ENCODE assay signal across 20 mouse cellular contexts in the genomic region with DNA sequence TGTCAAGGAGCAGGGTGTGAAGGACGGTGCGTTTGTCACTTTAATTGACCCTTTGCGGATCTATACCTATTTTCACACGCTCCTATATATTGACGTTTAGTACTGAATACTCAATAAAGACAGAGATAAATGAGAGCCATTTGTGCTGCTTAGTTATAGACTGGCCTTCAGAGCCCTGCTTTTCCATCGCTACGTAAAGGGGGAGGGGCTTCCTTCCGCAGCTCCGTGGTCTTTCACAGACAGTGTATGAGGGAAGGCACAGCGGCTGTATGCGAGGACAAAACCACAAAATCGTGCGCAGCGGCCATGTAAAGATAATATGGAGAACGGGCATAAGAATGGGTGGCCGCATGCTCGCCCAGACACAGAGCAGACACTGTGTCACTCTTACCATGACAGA. TPM values are rescaled to one million over a fixed set of nuclear protein-coding genes. Genes with fewer than 3 reads are reported as not detected.
A peak's percentile ranks its signal among the peaks of the same experiment; 100 is the strongest.
DNase-seq lines count a peak whose midpoint lies in the region; ATAC-seq and TF ChIP-seq lines count a peak whose summit lies in the region.
"Had no signal": no experiment of that assay in that cellular context is flagged by ENCODE, and none has a peak within 500 bp of the region (broad histone marks: within the 10 kb centered on the region; RNA-seq: fewer than 3 reads in every experiment).

No protein-coding gene starts in this region.

- no peaks in the 10 kb centered on the region; the same call in 1 of the 2 replicates for H3K4me1 ChIP-seq in hindbrain, embryonic 12.5 days
- no peaks in the 10 kb centered on the region for H3K4me1 ChIP-seq in hindbrain, postnatal 0 days (ENCODE audit: insufficient read depth, low read length)
- no peaks in the 10 kb centered on the region for H3K4me1 ChIP-seq in hindbrain, embryonic 14.5 days (replicated peaks; ENCODE audit: control insufficient read depth, insufficient read depth, low read length)
- H3K4me1 ChIP-seq in hindbrain, embryonic 11.5 days (replicated peaks; ENCODE audit: control insufficient read depth, insufficient read depth, low read length) = no peaks in the 10 kb centered on the region
- H3K4me1 ChIP-seq in hindbrain, embryonic 15.5 days (replicated peaks) = peaks cover 5% of the 10 kb centered on the region; the same call in 1 of the 2 replicates
- peaks cover 5% of the 10 kb centered on the region; the same call in 1 of the 2 replicates for H3K4me1 ChIP-seq in kidney, embryonic 16.5 days (ENCODE audit: insufficient read depth, low read length)
- H3K4me1 ChIP-seq: forebrain, embryonic 12.5 days had no signal

- no peaks in the 10 kb centered on the region for H3K36me3 ChIP-seq in hindbrain, embryonic 12.5 days
- no peaks in the 10 kb centered on the region for H3K36me3 ChIP-seq in hindbrain, postnatal 0 days (ENCODE audit: insufficient read depth, low read length)
- no peaks in the 10 kb centered on the region for H3K36me3 ChIP-seq in hindbrain, embryonic 14.5 days (replicated peaks; ENCODE audit: control insufficient read depth, insufficient read depth)
- no peaks in the 10 kb centered on the region for H3K36me3 ChIP-seq in hindbrain, embryonic 11.5 days (ENCODE audit: control insufficient read depth, insufficient read depth, low read length)
- no peaks in the 10 kb centered on the region for H3K36me3 ChIP-seq in hindbrain, embryonic 15.5 days
- H3K36me3 ChIP-seq in kidney, embryonic 16.5 days (ENCODE audit: insufficient read depth, low read length) = no peaks in the 10 kb centered on the region
- H3K36me3 ChIP-seq: embryonic facial prominence, embryonic 10.5 days; embryonic facial prominence, embryonic 12.5 days; forebrain, embryonic 12.5 days had no signal

- no peak for TF ChIP-seq CTCF in hindbrain, postnatal 0 days (IDR thresholded peaks at IDR 0.05; ENCODE audit: low read depth)

- no peaks in the 10 kb centered on the region for H3K27me3 ChIP-seq in hindbrain, embryonic 12.5 days
- H3K27me3 ChIP-seq in hindbrain, postnatal 0 days (ENCODE audit: insufficient read depth, low read length) = no peaks in the 10 kb centered on the region
- H3K27me3 ChIP-seq in hindbrain, embryonic 14.5 days (ENCODE audit: control insufficient read depth, insufficient read depth, low read length) = no peaks in the 10 kb centered on the region
- no peaks in the 10 kb centered on the region for H3K27me3 ChIP-seq in hindbrain, embryonic 11.5 days (ENCODE audit: control insufficient read depth, insufficient read depth, low read length)
- H3K27me3 ChIP-seq in hindbrain, embryonic 15.5 days = no peaks in the 10 kb centered on the region
- H3K27me3 ChIP-seq in kidney, embryonic 16.5 days (ENCODE audit: insufficient read depth, low read length) = no peaks in the 10 kb centered on the region
- H3K27me3 ChIP-seq: embryonic facial prominence, embryonic 12.5 days; forebrain, embryonic 12.5 days had no signal

- H3K9me3 ChIP-seq in hindbrain, embryonic 12.5 days (replicated peaks) = no peaks in the 10 kb centered on the region; the same call in 1 of the 2 replicates
- H3K9me3 ChIP-seq in hindbrain, postnatal 0 days (ENCODE audit: low read length) = no peaks in the 10 kb centered on the region
- no peaks in the 10 kb centered on the region for H3K9me3 ChIP-seq in hindbrain, embryonic 14.5 days (ENCODE audit: control insufficient read depth, low read length)
- H3K9me3 ChIP-seq in hindbrain, embryonic 11.5 days (ENCODE audit: control insufficient read depth, low read length) = no peaks in the 10 kb centered on the region
- H3K9me3 ChIP-seq in hindbrain, embryonic 15.5 days = no peaks in the 10 kb centered on the region
- peaks cover 2% of the 10 kb centered on the region; the same call in 1 of the 2 replicates for H3K9me3 ChIP-seq in kidney, embryonic 16.5 days (ENCODE audit: low read length)
- H3K9me3 ChIP-seq: embryonic facial prominence, embryonic 10.5 days; embryonic facial prominence, embryonic 12.5 days; forebrain, embryonic 12.5 days had no signal

- no peak overlapping the region for H3K4me3 ChIP-seq in hindbrain, embryonic 12.5 days
- H3K4me3 ChIP-seq in hindbrain, postnatal 0 days (ENCODE audit: low read length) = no peak overlapping the region
- H3K4me3 ChIP-seq in hindbrain, embryonic 14.5 days (replicated peaks; ENCODE audit: low read length) = no peak overlapping the region
- H3K4me3 ChIP-seq in hindbrain, embryonic 11.5 days (ENCODE audit: low read depth, low read length) = no peak overlapping the region
- H3K4me3 ChIP-seq in hindbrain, embryonic 15.5 days = no peak overlapping the region
- no peak overlapping the region for H3K4me3 ChIP-seq in kidney, embryonic 16.5 days (ENCODE audit: low read length)
- H3K4me3 ChIP-seq: embryonic facial prominence, embryonic 10.5 days; embryonic facial prominence, embryonic 12.5 days; forebrain, embryonic 12.5 days had no signal

- peak; percentile 64 for ATAC-seq in hindbrain, embryonic 12.5 days (ENCODE audit: low FRiP score)
- no peak for ATAC-seq in hindbrain, postnatal 0 days
- no peak for ATAC-seq in hindbrain, embryonic 14.5 days (ENCODE audit: low FRiP score)
- no peak for ATAC-seq in hindbrain, embryonic 11.5 days (ENCODE audit: low FRiP score)
- ATAC-seq in hindbrain, embryonic 15.5 days (ENCODE audit: low FRiP score, low read depth) = peak; percentile 69
- no peak for ATAC-seq in kidney, embryonic 16.5 days (ENCODE audit: low FRiP score, low TSS enrichment)
- ATAC-seq: forebrain, embryonic 14.5 days; forebrain, embryonic 16.5 days had no signal

- DNase-seq in hindbrain, postnatal 0 days (ENCODE audit: low spot score) = no peak
- peak; percentile 39 for DNase-seq in hindbrain, embryonic 14.5 days (ENCODE audit: low spot score)
- DNase-seq in hindbrain, embryonic 11.5 days (ENCODE audit: low spot score) = no peak
- DNase-seq in adrenal gland, postnatal 25 days = no peak
- DNase-seq: adrenal gland, adult 2 months; adrenal gland, postnatal 10 days; adrenal gland, postnatal 36 days; cerebellum, adult 11-12 months; cerebellum, adult 2 months; cerebellum, adult 9-10 months; cerebellum, postnatal 25 days had no signal

- WGBS in hindbrain, embryonic 12.5 days = 69% methylated on average over 17 of the region's 17 CpGs
- WGBS in hindbrain, postnatal 0 days = 63% methylated on average over 17 of the region's 17 CpGs
- 63% methylated on average over 17 of the region's 17 CpGs for WGBS in hindbrain, embryonic 14.5 days
- WGBS in hindbrain, embryonic 11.5 days = 75% methylated on average over 17 of the region's 17 CpGs
- 67% methylated on average over 17 of the region's 17 CpGs for WGBS in hindbrain, embryonic 15.5 days
- 89% methylated on average over 17 of the region's 17 CpGs for WGBS in kidney, embryonic 16.5 days

- H3K27ac ChIP-seq in hindbrain, embryonic 12.5 days = no peak overlapping the region
- no peak overlapping the region for H3K27ac ChIP-seq in hindbrain, postnatal 0 days
- H3K27ac ChIP-seq in hindbrain, embryonic 14.5 days = no peak overlapping the region
- H3K27ac ChIP-seq in hindbrain, embryonic 11.5 days (ENCODE audit: low read depth, low read length) = no peak overlapping the region
- no peak overlapping the region for H3K27ac ChIP-seq in hindbrain, embryonic 15.5 days (replicated peaks)
- no peak overlapping the region for H3K27ac ChIP-seq in kidney, embryonic 16.5 days (ENCODE audit: low read length)
- H3K27ac ChIP-seq: embryonic facial prominence, embryonic 10.5 days; embryonic facial prominence, embryonic 12.5 days; forebrain, embryonic 12.5 days had no signal

- H3K9ac ChIP-seq in hindbrain, embryonic 12.5 days = no peak overlapping the region
- H3K9ac ChIP-seq in hindbrain, postnatal 0 days (replicated peaks; ENCODE audit: low read length) = no peak overlapping the region
- no peak overlapping the region; the same call in 1 of the 2 replicates for H3K9ac ChIP-seq in hindbrain, embryonic 14.5 days
- H3K9ac ChIP-seq in hindbrain, embryonic 11.5 days (ENCODE audit: low read depth, low read length) = no peak overlapping the region
- H3K9ac ChIP-seq in hindbrain, embryonic 15.5 days = no peak overlapping the region
- no peak overlapping the region for H3K9ac ChIP-seq in kidney, embryonic 16.5 days (replicated peaks; ENCODE audit: low read length)
- H3K9ac ChIP-seq: embryonic facial prominence, embryonic 12.5 days; forebrain, embryonic 12.5 days had no signal

- H3K4me2 ChIP-seq in hindbrain, embryonic 12.5 days (replicated peaks) = peak overlapping the region; percentile 18
- no peak overlapping the region for H3K4me2 ChIP-seq in hindbrain, postnatal 0 days (ENCODE audit: low read depth, low read length)
- peak overlapping the region; percentile 11; the same call in 1 of the 2 replicates for H3K4me2 ChIP-seq in hindbrain, embryonic 14.5 days (replicated peaks)
- H3K4me2 ChIP-seq in hindbrain, embryonic 11.5 days (replicated peaks; ENCODE audit: low read depth, low read length) = no peak overlapping the region
- H3K4me2 ChIP-seq in hindbrain, embryonic 15.5 days = peak overlapping the region; percentile 33
- H3K4me2 ChIP-seq in kidney, embryonic 16.5 days (replicated peaks; ENCODE audit: low read depth, low read length) = no peak overlapping the region
- H3K4me2 ChIP-seq: embryonic facial prominence, embryonic 12.5 days; forebrain, embryonic 12.5 days had no signal

RNA-seq across cellular contexts. Expression of gene Pced1b, which starts 58.4 kb away (rescaled TPM):
- polyA plus RNA-seq in hindbrain, embryonic 12.5 days (2016; fragmentation: Nextera tagmentation; extraction: Ambion mirVana) = 2.7 and 3.5 TPM in 2 replicates
- 2.7 and 6.7 TPM in 2 replicates for total RNA-seq in hindbrain, postnatal 0 days (2014; rRNA removed)
- polyA plus RNA-seq in hindbrain, postnatal 0 days (2015; fragmentation: Nextera tagmentation; extraction: Ambion mirVana) = 4.7 and 5.0 TPM in 2 replicates
- 4.7 and 5.8 TPM in 2 replicates for polyA plus RNA-seq in hindbrain, embryonic 14.5 days (2014; fragmentation: Nextera tagmentation; extraction: Ambion mirVana)
- 3.2 and 3.4 TPM in 2 replicates for polyA plus RNA-seq in hindbrain, embryonic 11.5 days (2014; fragmentation: Nextera tagmentation; extraction: Ambion mirVana)
- polyA plus RNA-seq in hindbrain, embryonic 15.5 days (2015; fragmentation: Nextera tagmentation; extraction: Ambion mirVana) = 5.5 and 5.7 TPM in 2 replicates
- total RNA-seq in adrenal gland, postnatal 25 days (2021) = 22.4 and 27.6 TPM in 2 replicates
- 6.0 and 6.3 TPM in 2 replicates for polyA plus RNA-seq in kidney, embryonic 16.5 days (2015; fragmentation: Nextera tagmentation; extraction: Ambion mirVana)

RNA-seq across cellular contexts. Expression of gene Amigo2, which starts 58.5 kb away (rescaled TPM):
- 8.0 and 9.1 TPM in 2 replicates for polyA plus RNA-seq in hindbrain, embryonic 12.5 days (2016; fragmentation: Nextera tagmentation; extraction: Ambion mirVana)
- 13.2 and 15.5 TPM in 2 replicates for total RNA-seq in hindbrain, postnatal 0 days (2014; rRNA removed)
- polyA plus RNA-seq in hindbrain, postnatal 0 days (2015; fragmentation: Nextera tagmentation; extraction: Ambion mirVana) = 10.4 and 10.5 TPM in 2 replicates
- polyA plus RNA-seq in hindbrain, embryonic 14.5 days (2014; fragmentation: Nextera tagmentation; extraction: Ambion mirVana) = 11.5 and 12.2 TPM in 2 replicates
- polyA plus RNA-seq in hindbrain, embryonic 11.5 days (2014; fragmentation: Nextera tagmentation; extraction: Ambion mirVana) = 6.0 and 9.3 TPM in 2 replicates
- polyA plus RNA-seq in hindbrain, embryonic 15.5 days (2015; fragmentation: Nextera tagmentation; extraction: Ambion mirVana) = 10.2 and 11.2 TPM in 2 replicates
- total RNA-seq in adrenal gland, postnatal 25 days (2021) = 6.1 and 7.4 TPM in 2 replicates
- polyA plus RNA-seq in kidney, embryonic 16.5 days (2015; fragmentation: Nextera tagmentation; extraction: Ambion mirVana) = 11.4 and 12.8 TPM in 2 replicates
- total RNA-seq: MEL had no signal

Comparison
In these comparisons a context has a peak if more than half of its experiments do, and no peak if none do; other contexts are left out.
1. ATAC-seq: peak in hindbrain, embryonic 12.5 days (single experiment) and hindbrain, embryonic 15.5 days (single experiment); none in hindbrain, postnatal 0 days (single experiment), hindbrain, embryonic 14.5 days (single experiment), hindbrain, embryonic 11.5 days (single experiment) and kidney, embryonic 16.5 days (single experiment).
2. H3K4me2 ChIP-seq: peak in hindbrain, embryonic 12.5 days (single experiment), hindbrain, embryonic 14.5 days (single experiment) and hindbrain, embryonic 15.5 days (single experiment); none in hindbrain, postnatal 0 days (single experiment), hindbrain, embryonic 11.5 days (single experiment) and kidney, embryonic 16.5 days (single experiment).